Mouse (Mus musculus) midbrain, embryonic 10.5 days (tissue): Measurements from ENCODE around the gene Olfr1107. TPM values are rescaled to one million over a fixed set of nuclear protein-coding genes. Genes with fewer than 3 reads are reported as not detected.

Experiments used
- DNase-seq: peaks from one replicate; pipeline ENCODE4 v3.0.0-alpha.2; 2017; ENCODE audit warnings: low spot score
- H3K27ac ChIP-seq: fragments of 300-500 bp; sonication (generic); replicated peaks from 2 replicates; pipeline ENCODE4 v1.5.1; 2016; ENCODE audit warnings: mild to moderate bottlenecking
- H3K27me3 ChIP-seq: fragments of 300-500 bp; sonication (generic); 2 replicates; pipeline ENCODE4 v1.6.1; 2016; ENCODE audit warnings: low read depth, mild to moderate bottlenecking; ENCODE audit not compliant: poor library complexity, severe bottlenecking
- H3K36me3 ChIP-seq: fragments of 300-500 bp; sonication (generic); 2 replicates; pipeline ENCODE4 v1.6.1; 2016; ENCODE audit warnings: mild to moderate bottlenecking, moderate library complexity
- H3K4me1 ChIP-seq: fragments of 300-500 bp; sonication (generic); 2 replicates; pipeline ENCODE4 v1.6.1; 2016
- H3K4me3 ChIP-seq: fragments of 300-500 bp; sonication (generic); 2 replicates; pipeline ENCODE4 v1.5.1; 2016; ENCODE audit warnings: mild to moderate bottlenecking, moderate library complexity
- H3K9me3 ChIP-seq: fragments of 300-500 bp; sonication (generic); replicated peaks from 2 replicates; pipeline ENCODE4 v1.6.1; 2016; ENCODE audit warnings: mild to moderate bottlenecking
- WGBS: fragments of 180-500 bp; shearing (Covaris S2); methylation state at CpG from one replicate; pipeline ENCODE4 v1.1.7; 2016; 5-methylcytosine and 5-hydroxymethylcytosine counted together
- polyA plus RNA-seq: library from polyadenylated mRNA; unstranded; fragments of >200 nt; fragmentation: Nextera tagmentation; extraction: Ambion mirVana; gene quantifications from 2 replicates; pipeline ENCODE4 v1.2.1, GENCODE M21; 2016

Olfr1107 gene
- polyA plus RNA-seq = not detected in 2 replicates

DNA sequence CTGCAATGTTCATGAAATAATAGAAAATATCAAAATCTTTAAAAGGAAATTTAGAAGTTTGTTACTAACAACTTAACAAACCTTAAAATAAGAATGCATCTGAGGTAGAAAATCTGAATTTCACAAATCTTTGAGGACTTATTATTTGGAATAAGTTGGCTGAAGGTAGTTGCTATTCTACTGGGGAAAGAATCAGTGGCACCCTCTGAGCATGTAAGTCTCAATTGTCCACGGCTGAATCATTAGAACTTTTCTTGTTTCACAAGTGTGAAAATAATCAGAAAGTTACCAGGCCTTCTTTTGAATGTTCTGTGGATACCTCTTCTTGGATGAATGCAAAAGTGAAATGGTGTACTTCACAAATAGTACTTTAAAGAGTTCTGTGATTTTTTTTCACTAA lies at the start of gene Olfr1107:
Gene Olfr1107 (minus strand): TSS at position 101 of the 400 bp plus-strand sequence.
- Histone ChIP-seq H3K4me1 (no peaks in the 10 kb centered on the region), H3K9me3 (no peaks in the 10 kb centered on the region), H3K27ac (no peak within 1 kb of the TSS), H3K27me3 (no peaks in the 10 kb centered on the region), H3K4me3 (no peak within 1 kb of the TSS), H3K36me3 (no peaks in the 10 kb centered on the region)
- no peak for DNase-seq
- 80% methylated on average over 1 of the region's 1 CpGs for WGBS

DNA sequence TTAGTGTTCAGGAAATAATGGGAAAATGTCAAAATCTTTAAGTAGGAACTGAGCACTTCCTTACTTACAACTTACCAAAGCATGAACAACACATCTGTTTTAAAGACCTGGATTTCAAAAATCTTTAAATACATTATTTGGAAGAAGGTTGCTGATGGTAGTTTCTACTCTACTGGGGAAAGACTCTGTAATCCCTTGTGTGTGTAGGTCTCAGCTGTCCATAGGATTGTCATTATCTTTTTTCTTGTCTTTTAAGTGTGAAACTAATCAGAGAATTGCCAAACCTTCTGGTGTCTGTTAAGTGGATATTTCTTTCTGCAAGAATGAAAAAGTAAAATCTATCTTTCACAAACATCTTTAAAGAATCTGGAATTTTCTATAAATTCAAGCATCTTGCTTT lies 38.9 kb upstream of the Olfr1107 start, which contains the start of gene Olfr259:
Gene Olfr259 (minus strand): TSS at position 101 of the 400 bp plus-strand sequence.
- H3K4me3 ChIP-seq = no peak within 1 kb of the TSS
- H3K27ac ChIP-seq = no peak within 1 kb of the TSS
- DNase-seq = no peak
- no peaks in the 10 kb centered on the region for H3K27me3 ChIP-seq
- no peaks in the 10 kb centered on the region for H3K4me1 ChIP-seq
- H3K9me3 ChIP-seq = no peaks in the 10 kb centered on the region
- H3K36me3 ChIP-seq = no peaks in the 10 kb centered on the region

DNA sequence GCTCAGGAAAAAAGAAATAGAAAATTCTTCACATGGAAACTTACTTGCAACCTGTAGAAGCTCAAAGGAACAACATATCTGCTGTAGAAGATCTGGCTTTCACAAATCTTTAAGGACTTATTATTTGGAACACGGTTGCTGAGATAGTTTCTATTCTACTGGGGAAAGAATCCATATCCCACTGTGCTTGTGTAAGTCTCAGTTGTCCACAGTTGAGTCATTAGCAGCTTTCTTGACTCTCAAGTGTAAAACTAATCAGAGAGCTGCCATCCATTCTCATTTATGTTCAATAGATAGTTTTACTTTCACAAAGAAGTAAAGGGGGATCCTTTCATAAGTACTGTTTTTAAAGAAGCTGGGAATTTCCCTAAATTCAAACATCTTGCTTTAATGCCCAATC lies 20.3 kb upstream of the Olfr1107 start, which contains the start of gene Olfr1109:
Gene Olfr1109 (minus strand): TSS at position 101 of the 400 bp plus-strand sequence.
- no peak for DNase-seq
- no peak within 1 kb of the TSS for H3K4me3 ChIP-seq
- no peaks in the 10 kb centered on the region for H3K36me3 ChIP-seq
- WGBS = 78% methylated on average over 1 of the region's 1 CpGs
- no peak within 1 kb of the TSS for H3K27ac ChIP-seq
- H3K27me3 ChIP-seq = no peaks in the 10 kb centered on the region
- no peaks in the 10 kb centered on the region for H3K4me1 ChIP-seq
- no peaks in the 10 kb centered on the region for H3K9me3 ChIP-seq

DNA sequence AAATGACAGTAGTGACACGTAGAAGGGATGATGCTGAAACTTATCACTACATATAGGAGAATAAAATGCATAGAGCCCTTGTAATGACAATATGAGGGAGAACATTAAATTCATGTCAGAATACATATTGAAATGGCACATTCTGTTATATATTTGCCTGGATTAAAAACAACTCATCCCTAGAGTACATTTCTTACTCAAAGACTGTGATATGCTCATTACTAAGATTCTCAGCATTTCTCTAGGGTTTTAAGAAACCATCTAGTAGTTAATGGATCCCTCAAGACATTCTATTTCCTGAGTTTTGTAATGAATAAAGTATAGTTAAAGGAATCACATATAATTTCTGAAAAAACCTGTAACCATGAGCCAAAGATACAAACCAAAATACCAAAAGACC lies 23.4 kb downstream of the Olfr1107 start, which contains the start of gene Olfr1106:
Gene Olfr1106 (minus strand): TSS at position 101 of the 400 bp plus-strand sequence.
- 89% methylated on average over 1 of the region's 1 CpGs for WGBS
- Histone ChIP-seq H3K4me3 (no peak within 1 kb of the TSS), H3K27ac (no peak within 1 kb of the TSS), H3K27me3 (no peaks in the 10 kb centered on the region), H3K9me3 (no peaks in the 10 kb centered on the region), H3K4me1 (no peaks in the 10 kb centered on the region), H3K36me3 (no peaks in the 10 kb centered on the region)
- no peak for DNase-seq

DNA sequence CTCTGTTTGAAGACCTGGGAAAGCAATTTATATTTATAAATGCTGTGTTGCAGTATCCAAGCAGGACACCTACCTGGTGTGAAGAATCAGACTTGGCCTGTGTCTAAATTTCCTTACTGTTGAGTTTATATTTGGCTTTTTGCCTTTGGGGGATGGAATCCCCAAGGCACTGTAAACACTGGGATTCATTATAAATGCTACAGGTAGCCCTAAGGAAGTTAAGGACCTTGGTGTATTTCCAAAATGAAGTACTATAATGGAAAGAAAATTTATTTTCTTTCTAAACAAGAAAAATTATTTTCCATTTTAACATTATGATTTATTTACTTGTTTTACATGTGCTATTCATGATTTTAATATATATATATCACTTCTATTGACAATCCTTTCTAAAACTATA lies 39.2 kb downstream of the Olfr1107 start, which contains the start of gene Olfr1105:
Gene Olfr1105 (minus strand): TSS at position 101 of the 400 bp plus-strand sequence.
- H3K27me3 ChIP-seq = no peaks in the 10 kb centered on the region
- no peaks in the 10 kb centered on the region for H3K4me1 ChIP-seq
- H3K27ac ChIP-seq = no peak within 1 kb of the TSS
- H3K9me3 ChIP-seq = no peaks in the 10 kb centered on the region
- H3K36me3 ChIP-seq = no peaks in the 10 kb centered on the region
- no peak within 1 kb of the TSS for H3K4me3 ChIP-seq
- no peak for DNase-seq

DNA sequence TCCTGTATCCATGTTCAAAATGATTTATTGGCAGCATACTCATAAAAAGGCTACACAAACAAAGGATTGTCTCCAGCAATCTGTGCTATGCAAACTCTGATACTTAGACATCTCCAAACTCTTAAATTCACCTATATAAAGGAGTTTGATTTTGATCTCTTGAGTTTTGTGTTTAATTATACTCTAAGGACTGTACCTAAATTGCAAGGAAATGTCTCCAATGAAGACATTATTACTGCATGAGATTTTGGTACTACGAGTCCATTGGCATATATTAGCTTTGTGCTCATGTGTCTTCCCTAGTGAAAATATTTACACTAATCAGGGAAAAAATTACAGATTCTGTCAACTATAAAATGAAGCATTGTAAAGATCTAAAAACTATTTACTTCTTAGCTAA lies 48.6 kb downstream of the Olfr1107 start, which contains the start of gene Olfr1104:
Gene Olfr1104 (minus strand): TSS at position 101 of the 400 bp plus-strand sequence.
- H3K4me1 ChIP-seq = no peaks in the 10 kb centered on the region
- DNase-seq = no peak
- H3K36me3 ChIP-seq = no peaks in the 10 kb centered on the region
- H3K4me3 ChIP-seq = no peak within 1 kb of the TSS
- WGBS = 83% methylated on average over 1 of the region's 1 CpGs
- H3K27me3 ChIP-seq = no peaks in the 10 kb centered on the region
- no peaks in the 10 kb centered on the region for H3K9me3 ChIP-seq
- no peak within 1 kb of the TSS for H3K27ac ChIP-seq

Other genes with a start within 250 kb of the Olfr1107 start
- gene Olfr1095, start 224.1 kb downstream of the Olfr1107 start, polyA plus RNA-seq = not detected in 2 replicates
- gene Gm13723, start 201.0 kb downstream of the Olfr1107 start, polyA plus RNA-seq = not detected in 2 replicates
- gene Olfr1097, start 183.6 kb downstream of the Olfr1107 start, polyA plus RNA-seq = not detected in 2 replicates
- not detected in 2 replicates for gene Olfr1098, start 151.3 kb downstream of the Olfr1107 start, polyA plus RNA-seq
- not detected in 2 replicates for gene Olfr1099, start 115.1 kb downstream of the Olfr1107 start, polyA plus RNA-seq
- gene Olfr1100, start 95.9 kb downstream of the Olfr1107 start, polyA plus RNA-seq = not detected in 2 replicates
- not detected in 2 replicates for gene Olfr1101, start 84.6 kb downstream of the Olfr1107 start, polyA plus RNA-seq
- gene Olfr1102, start 77.4 kb downstream of the Olfr1107 start, polyA plus RNA-seq = not detected in 2 replicates
- gene Olfr1104, start 48.7 kb downstream of the Olfr1107 start, polyA plus RNA-seq = not detected in 2 replicates
- gene Olfr1105, start 39.3 kb downstream of the Olfr1107 start, polyA plus RNA-seq = not detected in 2 replicates
- not detected in 2 replicates for gene Olfr1106, start 23.5 kb downstream of the Olfr1107 start, polyA plus RNA-seq
- gene Olfr1109, start 20.2 kb upstream of the Olfr1107 start, polyA plus RNA-seq = not detected in 2 replicates
- gene Olfr259, start 38.8 kb upstream of the Olfr1107 start, polyA plus RNA-seq = not detected in 2 replicates
- gene Olfr1110, start 64.5 kb upstream of the Olfr1107 start, polyA plus RNA-seq = not detected in 2 replicates
- gene Olfr1111, start 76.8 kb upstream of the Olfr1107 start, polyA plus RNA-seq = not detected in 2 replicates
- gene Olfr1112, start 112.0 kb upstream of the Olfr1107 start, polyA plus RNA-seq = not detected in 2 replicates
- not detected in 2 replicates for gene Olfr1113, start 133.2 kb upstream of the Olfr1107 start, polyA plus RNA-seq
- not detected in 2 replicates for gene Olfr1115, start 172.2 kb upstream of the Olfr1107 start, polyA plus RNA-seq
- not detected in 2 replicates for gene Olfr1116, start 191.7 kb upstream of the Olfr1107 start, polyA plus RNA-seq
- not detected in 2 replicates for gene Olfr1118, start 231.8 kb upstream of the Olfr1107 start, polyA plus RNA-seq